Mouse (Mus musculus): ENCODE data around the gene Dusp3. TPM values are rescaled to one million over a fixed set of nuclear protein-coding genes. Genes with fewer than 3 reads are reported as not detected.

Gene Dusp3
- polyA plus RNA-seq, 1 experiment from 2014 or later: 53.5 TPM

GRCm38 (mm10) chr11:101984054-101985025 is 2.5 kb downstream of the Dusp3 start, which contains the start of gene Cfap97d1:
Gene Cfap97d1 (plus strand): TSS chr11:101984279.
- no peak for TF ChIP-seq CTCF (IDR thresholded peaks at IDR 0.05; ENCODE audit: low read depth)
- no peaks in the 10 kb centered on the region for H3K9me3 ChIP-seq (ENCODE audit: control insufficient read depth)
- peak within 1 kb of the TSS; percentile 74 for H3K9ac ChIP-seq (ENCODE audit: low read depth, low read length)
- H3K27ac ChIP-seq (ENCODE audit: low read depth, low read length): peak within 1 kb of the TSS; percentile 80
- peak; percentile 87 for ATAC-seq
- peak within 1 kb of the TSS; percentile 51 for H3K4me3 ChIP-seq (ENCODE audit: low read depth, low read length)
- peak within 1 kb of the TSS; percentile 92 for H3K4me2 ChIP-seq (replicated peaks; ENCODE audit: low read depth)
- no peaks in the 10 kb centered on the region for H3K27me3 ChIP-seq (replicated peaks; ENCODE audit: control insufficient read depth, insufficient read depth, low read length)
- peaks cover 5% of the 10 kb centered on the region; the same call in 1 of the 2 replicates for H3K4me1 ChIP-seq (replicated peaks; ENCODE audit: control insufficient read depth, insufficient read depth, low read length)
- WGBS: under 1% methylated on average over 67 of the region's 71 CpGs
- H3K36me3 ChIP-seq (ENCODE audit: control insufficient read depth, insufficient read depth): peaks cover 19% of the 10 kb centered on the region; the same call in 1 of the 2 replicates

- Histone ChIP-seq H3K4me2 (replicated peaks; ENCODE audit: low read depth) (peak overlapping the region; percentile 92), H3K4me3 (ENCODE audit: low read depth, low read length) (peak overlapping the region; percentile 51), H3K9ac (ENCODE audit: low read depth, low read length) (0 out of 2 replicates have a peak overlapping the region, but pooled peaks have one; percentile 17), H3K27me3 (replicated peaks; ENCODE audit: control insufficient read depth, insufficient read depth, low read length) (no peaks in the 10 kb centered on the region), H3K27ac (ENCODE audit: low read depth, low read length) (peak overlapping the region; percentile 41), H3K9me3 (ENCODE audit: control insufficient read depth) (no peaks in the 10 kb centered on the region), H3K4me1 (replicated peaks; ENCODE audit: control insufficient read depth, insufficient read depth, low read length) (peaks cover 5% of the 10 kb centered on the region; the same call in 1 of the 2 replicates), H3K36me3 (ENCODE audit: control insufficient read depth, insufficient read depth) (peaks cover 26% of the 10 kb centered on the region; the same call in 1 of the 2 replicates)
- WGBS: 64% methylated on average over 10 of the region's 10 CpGs
- no peak for TF ChIP-seq CTCF (IDR thresholded peaks at IDR 0.05; ENCODE audit: low read depth)
- ATAC-seq: no peak
Observed at GRCm38 (mm10) chr11:101983431-101983921, 3.3 kb downstream of the Dusp3 start.

DNA sequence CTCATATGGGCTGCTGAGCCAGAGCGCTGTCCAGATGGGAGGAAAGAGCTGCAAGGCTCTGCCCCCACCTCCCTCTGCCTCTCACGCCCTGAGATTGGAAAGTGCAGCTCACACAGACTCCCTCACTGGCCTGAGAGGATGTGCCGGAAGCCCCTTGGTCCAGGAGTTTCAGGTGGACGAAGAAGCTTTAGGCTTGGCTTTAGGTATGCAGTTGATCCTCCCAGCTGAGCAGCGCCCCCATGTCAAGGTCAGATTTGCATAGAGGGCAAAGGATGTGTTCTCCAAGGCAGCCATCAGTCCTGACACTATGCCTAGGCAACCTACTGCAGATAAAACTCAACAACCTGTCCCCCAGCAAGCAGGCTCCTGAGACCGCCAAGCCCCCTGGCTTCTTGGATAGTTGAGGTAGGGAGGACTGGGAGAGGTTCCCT is 3.8 kb downstream of the Dusp3 start:
- H3K27ac ChIP-seq (ENCODE audit: low read depth, low read length): peak overlapping the region; percentile 41; the same call in 1 of the 2 replicates
- peaks cover 30% of the 10 kb centered on the region; the same call in 1 of the 2 replicates for H3K36me3 ChIP-seq (ENCODE audit: control insufficient read depth, insufficient read depth)
- peaks cover 5% of the 10 kb centered on the region; the same call in 1 of the 2 replicates for H3K4me1 ChIP-seq (replicated peaks; ENCODE audit: control insufficient read depth, insufficient read depth, low read length)
- 0 out of 2 replicates have a peak overlapping the region, but pooled peaks have one; percentile 51 for H3K4me3 ChIP-seq (ENCODE audit: low read depth, low read length)
- no peaks in the 10 kb centered on the region for H3K27me3 ChIP-seq (replicated peaks; ENCODE audit: control insufficient read depth, insufficient read depth, low read length)
- H3K4me2 ChIP-seq (replicated peaks; ENCODE audit: low read depth): peak overlapping the region; percentile 92; the same call in 1 of the 2 replicates
- H3K9ac ChIP-seq (ENCODE audit: low read depth, low read length): no peak overlapping the region
- 71% methylated on average over 6 of the region's 6 CpGs for WGBS
- TF ChIP-seq CTCF (IDR thresholded peaks at IDR 0.05; ENCODE audit: low read depth): no peak
- ATAC-seq: no peak
- no peaks in the 10 kb centered on the region for H3K9me3 ChIP-seq (ENCODE audit: control insufficient read depth)

DNA sequence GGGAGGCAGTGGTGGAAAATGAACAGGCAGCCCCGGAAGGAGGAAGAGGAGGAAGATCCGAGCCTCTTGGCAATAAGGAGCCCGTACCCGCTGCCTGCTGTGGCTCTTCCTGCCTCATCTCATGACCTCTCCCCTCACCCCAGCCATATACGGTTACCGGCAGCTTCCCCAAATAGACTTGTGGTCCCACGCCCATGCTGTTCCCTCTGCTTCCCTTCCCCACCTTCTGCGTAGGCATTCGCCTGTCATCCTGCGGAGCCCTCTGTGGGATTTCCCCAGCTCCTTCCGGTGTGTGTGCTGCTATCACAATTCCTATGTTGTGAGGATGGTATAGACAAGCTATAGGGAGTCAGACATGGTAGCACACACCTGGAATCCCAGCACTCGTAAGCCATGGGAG is 5.0 kb downstream of the Dusp3 start:
- H3K4me3 ChIP-seq (ENCODE audit: low read depth, low read length): no peak overlapping the region
- H3K27ac ChIP-seq (ENCODE audit: low read depth, low read length): no peak overlapping the region
- no peak overlapping the region for H3K9ac ChIP-seq (ENCODE audit: low read depth, low read length)
- peaks cover 5% of the 10 kb centered on the region; the same call in 1 of the 2 replicates for H3K4me1 ChIP-seq (replicated peaks; ENCODE audit: control insufficient read depth, insufficient read depth, low read length)
- TF ChIP-seq CTCF (IDR thresholded peaks at IDR 0.05; ENCODE audit: low read depth): no peak
- ATAC-seq: no peak
- no peaks in the 10 kb centered on the region for H3K27me3 ChIP-seq (replicated peaks; ENCODE audit: control insufficient read depth, insufficient read depth, low read length)
- H3K9me3 ChIP-seq (ENCODE audit: control insufficient read depth): no peaks in the 10 kb centered on the region
- H3K4me2 ChIP-seq (replicated peaks; ENCODE audit: low read depth): no peak overlapping the region
- H3K36me3 ChIP-seq (ENCODE audit: control insufficient read depth, insufficient read depth): peaks cover 37% of the 10 kb centered on the region; the same call in 1 of the 2 replicates
- WGBS: 81% methylated on average over 12 of the region's 12 CpGs

GRCm38 (mm10) chr11:101980603-101981157 is 6.1 kb downstream of the Dusp3 start:
- no peaks in the 10 kb centered on the region for H3K9me3 ChIP-seq (ENCODE audit: control insufficient read depth)
- H3K9ac ChIP-seq (ENCODE audit: low read depth, low read length): no peak overlapping the region
- H3K27ac ChIP-seq (ENCODE audit: low read depth, low read length): no peak overlapping the region
- ATAC-seq: no peak
- TF ChIP-seq CTCF (IDR thresholded peaks at IDR 0.05; ENCODE audit: low read depth): no peak
- peaks cover 41% of the 10 kb centered on the region; the same call in 1 of the 2 replicates for H3K36me3 ChIP-seq (ENCODE audit: control insufficient read depth, insufficient read depth)
- WGBS: 89% methylated on average over 9 of the region's 9 CpGs
- H3K4me1 ChIP-seq (replicated peaks; ENCODE audit: control insufficient read depth, insufficient read depth, low read length): peaks cover 5% of the 10 kb centered on the region; the same call in 1 of the 2 replicates
- no peaks in the 10 kb centered on the region for H3K27me3 ChIP-seq (replicated peaks; ENCODE audit: control insufficient read depth, insufficient read depth, low read length)
- H3K4me3 ChIP-seq (ENCODE audit: low read depth, low read length): no peak overlapping the region
- H3K4me2 ChIP-seq (replicated peaks; ENCODE audit: low read depth): no peak overlapping the region
